In the genomic region with DNA sequence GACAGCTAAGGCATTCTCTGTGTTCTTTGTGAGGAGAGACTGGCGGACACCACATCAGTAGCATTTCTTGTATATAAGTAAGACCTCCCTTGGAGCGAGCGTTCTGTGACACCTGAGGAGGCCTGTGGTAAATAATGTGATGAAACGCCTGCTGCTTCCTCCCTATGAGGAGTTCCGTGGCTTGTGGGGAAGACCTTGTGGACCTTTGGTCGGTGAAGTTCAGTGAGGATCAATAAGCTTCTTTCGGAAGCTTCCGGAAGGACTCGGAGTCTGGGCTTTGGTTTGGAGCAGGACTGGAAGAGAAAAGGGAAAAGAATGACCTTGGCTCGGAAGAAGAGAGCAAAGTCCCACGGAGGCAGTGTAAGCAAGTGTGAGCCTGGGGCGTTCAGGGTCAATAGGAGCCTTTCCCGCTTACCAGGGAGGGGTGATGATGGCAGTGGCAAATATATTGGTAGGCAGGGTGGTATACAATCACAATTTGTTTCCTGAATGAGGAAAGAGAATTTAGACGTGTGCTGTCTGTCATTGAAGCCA, we compare ENCODE assay signal across 22 mouse cellular contexts.
DNase-seq lines count a peak whose midpoint lies in the region; ATAC-seq and TF ChIP-seq lines count a peak whose summit lies in the region.
"Had no signal": no experiment of that assay in that cellular context is flagged by ENCODE, and none has a peak within 500 bp of the region (broad histone marks: within the 10 kb centered on the region; RNA-seq: fewer than 3 reads in every experiment).

No protein-coding gene starts in this region.

- no peak overlapping the region for H3K27ac ChIP-seq in heart, embryonic 10.5 days
- H3K27ac ChIP-seq in heart, embryonic 11.5 days (ENCODE audit: low read depth, low read length): no peak overlapping the region
- 0 out of 2 replicates have a peak overlapping the region, but pooled peaks have one; percentile 2 for H3K27ac ChIP-seq in kidney, adult 2 months (ENCODE audit: insufficient read depth, low read depth, low read length)
- H3K27ac ChIP-seq in kidney, embryonic 15.5 days: no peak overlapping the region
- H3K27ac ChIP-seq: forebrain, embryonic 10.5 days; forebrain, embryonic 13.5 days; hindbrain, embryonic 12.5 days; hindbrain, embryonic 15.5 days had no signal

- no peak overlapping the region for H3K9ac ChIP-seq in heart, embryonic 11.5 days (ENCODE audit: low read depth, low read length)
- H3K9ac ChIP-seq in kidney, embryonic 15.5 days: no peak overlapping the region
- H3K9ac ChIP-seq: forebrain, embryonic 13.5 days; hindbrain, embryonic 12.5 days; hindbrain, embryonic 15.5 days had no signal

- no peak for TF ChIP-seq POLR2A in kidney, adult 2 months (IDR thresholded peaks at IDR 0.05; ENCODE audit: low read depth, low read length)

- no peak overlapping the region for H3K4me2 ChIP-seq in heart, embryonic 11.5 days
- no peak overlapping the region for H3K4me2 ChIP-seq in kidney, embryonic 15.5 days
- H3K4me2 ChIP-seq: forebrain, embryonic 13.5 days; hindbrain, embryonic 12.5 days; hindbrain, embryonic 15.5 days had no signal

- no peaks in the 10 kb centered on the region for H3K9me3 ChIP-seq in heart, embryonic 10.5 days
- no peaks in the 10 kb centered on the region for H3K9me3 ChIP-seq in heart, embryonic 11.5 days (replicated peaks; ENCODE audit: control insufficient read depth, low read length)
- no peaks in the 10 kb centered on the region for H3K9me3 ChIP-seq in kidney, embryonic 15.5 days (replicated peaks)
- H3K9me3 ChIP-seq: forebrain, embryonic 10.5 days; forebrain, embryonic 13.5 days; G1E; hindbrain, embryonic 12.5 days; hindbrain, embryonic 15.5 days had no signal

- no peak for TF ChIP-seq CTCF in kidney, adult 2 months (conservative IDR thresholded peaks at IDR 0.05; ENCODE audit: insufficient read depth, insufficient read length, low read depth, low read length)

- no peaks in the 10 kb centered on the region for H3K27me3 ChIP-seq in heart, embryonic 10.5 days (ENCODE audit: insufficient read depth, poor library complexity, severe bottlenecking)
- no peaks in the 10 kb centered on the region for H3K27me3 ChIP-seq in heart, embryonic 11.5 days (ENCODE audit: control insufficient read depth, insufficient read depth, low read length)
- H3K27me3 ChIP-seq in kidney, adult 2 months (replicated peaks; ENCODE audit: control insufficient read depth, insufficient read depth, low read length): no peaks in the 10 kb centered on the region
- no peaks in the 10 kb centered on the region for H3K27me3 ChIP-seq in kidney, embryonic 15.5 days
- H3K27me3 ChIP-seq: CH12.LX; forebrain, embryonic 13.5 days; hindbrain, embryonic 12.5 days; hindbrain, embryonic 15.5 days; Patski had no signal

- no peaks in the 10 kb centered on the region for H3K36me3 ChIP-seq in heart, embryonic 10.5 days
- H3K36me3 ChIP-seq in heart, embryonic 11.5 days (ENCODE audit: control insufficient read depth, insufficient read depth, low read length): no peaks in the 10 kb centered on the region
- no peaks in the 10 kb centered on the region; the same call in 1 of the 2 replicates for H3K36me3 ChIP-seq in kidney, adult 2 months (ENCODE audit: control insufficient read depth, insufficient read depth, low read length)
- no peaks in the 10 kb centered on the region for H3K36me3 ChIP-seq in kidney, embryonic 15.5 days
- H3K36me3 ChIP-seq: forebrain, embryonic 10.5 days; G1E; hindbrain, embryonic 12.5 days; hindbrain, embryonic 15.5 days had no signal

- no peak overlapping the region for H3K4me3 ChIP-seq in heart, embryonic 10.5 days
- H3K4me3 ChIP-seq in heart, embryonic 11.5 days (ENCODE audit: low read depth, low read length): no peak overlapping the region
- no peak overlapping the region for H3K4me3 ChIP-seq in kidney, adult 2 months (ENCODE audit: insufficient read depth, low read depth, low read length)
- H3K4me3 ChIP-seq in kidney, embryonic 15.5 days (replicated peaks): no peak overlapping the region
- H3K4me3 ChIP-seq: forebrain, embryonic 10.5 days; forebrain, embryonic 13.5 days; hindbrain, embryonic 12.5 days; hindbrain, embryonic 15.5 days had no signal

- H3K4me1 ChIP-seq in heart, embryonic 10.5 days: peaks cover 5% of the 10 kb centered on the region; the same call in 1 of the 2 replicates
- no peaks in the 10 kb centered on the region for H3K4me1 ChIP-seq in heart, embryonic 11.5 days (ENCODE audit: control insufficient read depth, insufficient read depth, low read length)
- H3K4me1 ChIP-seq in kidney, adult 2 months (ENCODE audit: control insufficient read depth, insufficient read depth, low read length): peaks cover 23% of the 10 kb centered on the region; the same call in 1 of the 2 replicates
- no peaks in the 10 kb centered on the region for H3K4me1 ChIP-seq in kidney, embryonic 15.5 days
- H3K4me1 ChIP-seq: forebrain, embryonic 10.5 days; forebrain, embryonic 13.5 days; hindbrain, embryonic 12.5 days; hindbrain, embryonic 15.5 days had no signal

- ATAC-seq in heart, embryonic 11.5 days (replicated peaks; ENCODE audit: insufficient number of reproducible peaks, low FRiP score, low TSS enrichment): no peak
- no peak for ATAC-seq in kidney, embryonic 15.5 days (replicated peaks; ENCODE audit: low FRiP score)
- ATAC-seq: forebrain, embryonic 13.5 days; forebrain, embryonic 16.5 days; Patski had no signal

- 88% methylated on average over 14 of the region's 14 CpGs for WGBS in heart, embryonic 10.5 days
- WGBS in heart, embryonic 11.5 days (ENCODE audit: insufficient replicate concordance): 82% methylated on average over 14 of the region's 14 CpGs
- WGBS in kidney, adult 2 months: 56% methylated on average over 14 of the region's 14 CpGs
- 80% methylated on average over 14 of the region's 14 CpGs for WGBS in kidney, embryonic 15.5 days

- peak; percentile 57 for DNase-seq in heart, embryonic 10.5 days (ENCODE audit: low spot score)
- peak; percentile 74 for DNase-seq in kidney, adult 2 months
- DNase-seq in kidney, postnatal 36 days: peak; percentile 57 to 62
- DNase-seq in kidney, postnatal 10 days: no peak
- DNase-seq: adrenal gland, postnatal 10 days; adrenal gland, postnatal 36 days; B cell, adult 2 months; cerebellum, adult 18-20 months; cerebellum, adult 9-10 months; cerebellum, postnatal 14 days; gastrocnemius, postnatal 10 days; gastrocnemius, postnatal 36 days had no signal
